Mouse (Mus musculus) c-Kit-negative CD71-positive TER-119-positive erythroid progenitor cells, embryonic 14.5 days (primary cell): ENCODE data around the gene Rplp0.

Experiments
- DNase-seq: peaks from one replicate; pipeline ENCODE4 v3.0.0-alpha.2; 2013; ENCODE audit warnings: low read depth, low spot score

The Rplp0 gene

DNA sequence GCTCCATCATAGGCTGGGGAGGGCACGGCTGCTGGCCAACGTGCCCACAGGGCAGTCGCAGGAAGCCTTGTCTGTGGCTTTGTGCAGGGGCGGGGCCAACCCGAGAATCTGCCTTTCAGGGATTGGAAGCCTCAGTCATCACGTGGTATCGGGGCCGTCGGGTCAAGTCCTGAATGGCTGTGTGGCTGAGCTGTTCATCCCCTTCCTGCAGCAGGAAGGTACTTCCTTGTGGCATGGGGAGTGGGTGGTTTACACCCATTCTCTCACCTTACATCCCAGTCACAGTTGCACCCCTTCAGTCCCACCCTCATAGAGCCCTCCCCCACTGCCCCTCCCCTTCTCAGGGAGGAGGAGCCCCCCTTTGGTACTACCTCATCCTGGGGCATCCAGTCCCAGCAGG, 22.4 kb downstream of the Rplp0 start:
- DNase-seq, result no peak

- no peak for DNase-seq
Measured at GRCm38 (mm10) chr5:115585616-115586015, 26.3 kb downstream of the Rplp0 start.

DNA sequence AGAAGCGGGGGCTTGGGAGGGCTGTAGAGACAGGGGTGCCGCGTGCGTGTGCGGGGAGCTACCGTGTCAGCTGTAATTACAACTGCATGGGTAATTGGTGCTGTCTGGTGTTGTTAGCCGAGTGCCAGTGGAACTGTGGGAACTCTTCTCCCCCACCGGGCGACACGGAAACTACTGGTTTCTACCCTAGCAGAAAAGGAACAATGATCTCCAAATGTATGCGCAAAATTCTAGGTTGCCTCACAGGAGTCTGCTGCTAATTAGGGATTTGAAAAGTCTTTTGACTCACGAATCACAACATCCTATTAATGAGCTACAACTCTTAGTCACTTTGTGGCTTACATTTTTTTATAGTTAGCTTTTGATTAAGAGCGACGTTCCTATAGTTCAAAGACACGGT, 26.9 kb downstream of the Rplp0 start:
- DNase-seq, result no peak

- DNase-seq, result no peak
Measured at GRCm38 (mm10) chr5:115586780-115587179, 27.5 kb downstream of the Rplp0 start.

DNA sequence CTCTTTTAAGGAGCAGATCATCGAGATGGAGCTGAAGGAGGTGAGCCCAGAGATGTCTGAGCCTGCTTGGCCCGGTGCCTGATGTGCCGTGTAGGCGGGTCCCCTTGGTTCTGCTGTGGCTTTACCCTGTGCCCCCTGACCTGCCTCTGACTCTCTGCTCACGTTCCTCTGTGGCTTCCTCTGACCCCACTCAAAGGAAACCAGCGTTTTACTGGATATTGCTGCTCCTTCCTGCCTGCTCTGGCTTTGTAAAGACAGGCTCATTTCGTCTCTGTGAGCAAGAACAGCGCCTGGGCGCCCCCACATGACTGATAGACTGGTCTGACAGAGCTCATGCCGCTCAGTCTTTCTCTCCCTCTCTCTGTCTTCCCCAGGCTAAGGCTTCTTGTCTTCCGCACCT, 31.8 kb downstream of the Rplp0 start:
- no peak for DNase-seq

DNA sequence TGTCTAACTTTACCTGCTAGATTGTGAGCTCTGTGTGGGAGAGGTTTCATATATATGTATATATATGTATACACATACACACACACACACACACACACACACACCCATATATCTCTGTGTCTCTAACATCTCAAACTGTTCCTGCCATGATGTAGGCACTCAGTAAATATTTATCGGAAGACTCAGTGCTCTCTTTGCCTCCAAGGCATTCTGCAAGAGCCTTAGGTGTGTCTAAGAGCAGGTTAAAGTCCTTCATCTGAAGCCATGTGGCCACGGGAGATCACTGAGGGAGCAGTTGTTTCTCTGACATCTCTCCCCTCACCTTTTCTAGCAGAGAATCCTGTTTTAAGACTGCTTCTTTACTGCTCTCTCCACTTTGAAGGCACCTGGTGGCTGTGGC, 32.2 kb downstream of the Rplp0 start:
- no peak for DNase-seq

- DNase-seq, result no peak
Measured at GRCm38 (mm10) chr5:115603561-115603960, 44.3 kb downstream of the Rplp0 start.

- DNase-seq, result no peak
Measured at GRCm38 (mm10) chr5:115611566-115611965, 52.3 kb downstream of the Rplp0 start.
